Mouse (Mus musculus): Measurements from ENCODE around the gene Clic6. TPM values are rescaled to one million over a fixed set of nuclear protein-coding genes. Genes with fewer than 3 reads are reported as not detected.

The Clic6 gene
- total and polyA plus RNA-seq, 3 experiments = not detected

GRCm38 (mm10) chr16:92472898-92473297 lies 12.6 kb upstream of the Clic6 start:
- DNase-seq (ENCODE audit: low read depth, low spot score) = no peak
- peaks cover 0 to 2% of the 10 kb centered on the region in 2 experiments; a peak in 1 of 4 replicates for H3K4me1 ChIP-seq (ENCODE audit: control insufficient read depth in 1 of 2, insufficient read depth in 2 of 2, low read length in 2 of 2)
- H3K9ac ChIP-seq (ENCODE audit: control insufficient read depth, low read depth, low read length, poor library complexity, severe bottlenecking) = no peak overlapping the region
- no peaks in the 10 kb centered on the region; a peak in 2 of 4 replicates for H3K27me3 ChIP-seq (ENCODE audit: control insufficient read depth in 1 of 2, insufficient read depth in 2 of 2, low read length in 2 of 2)
- H3K4me3 ChIP-seq (ENCODE audit: control insufficient read depth in 1 of 2, insufficient read depth in 1 of 2, low read depth in 2 of 2, low read length in 2 of 2) = no peak overlapping the region
- no peaks in the 10 kb centered on the region for H3K9me3 ChIP-seq (replicated peaks; ENCODE audit: insufficient read depth, low read length)
- H3K36me3 ChIP-seq (ENCODE audit: control insufficient read depth in 1 of 2, insufficient read depth in 2 of 2, low read length in 2 of 2) = 0 out of 4 replicates have a peak, but pooled peaks cover 0 to 2% of the 10 kb centered on the region in 2 experiments
- H3K79me2 ChIP-seq (ENCODE audit: control insufficient read depth, insufficient read depth, low read length, poor library complexity) = no peaks in the 10 kb centered on the region
- H3K27ac ChIP-seq (ENCODE audit: control insufficient read depth, low read depth, low read length) = no peak overlapping the region
- no peak for TF ChIP-seq NELFE (IDR thresholded peaks at IDR 0.05; ENCODE audit: low read depth, low read length)
- no peak for TF ChIP-seq HCFC1 (IDR thresholded peaks at IDR 0.05; ENCODE audit: low read depth, low read length)
- no peak for TF ChIP-seq MYB (IDR thresholded peaks at IDR 0.05; ENCODE audit: low read depth, low read length)
- no peak for TF ChIP-seq CHD2 (IDR thresholded peaks at IDR 0.05; ENCODE audit: low read length)
- no peak for TF ChIP-seq MAFK (IDR thresholded peaks at IDR 0.05; ENCODE audit: borderline replicate concordance, low read depth, low read length)
- no peak for TF ChIP-seq GABPA (IDR thresholded peaks at IDR 0.05; ENCODE audit: low read depth, low read length)
- TF ChIP-seq TAL1 (IDR thresholded peaks at IDR 0.05; ENCODE audit: low read length) = no peak
- no peak for TF ChIP-seq BHLHE40 (IDR thresholded peaks at IDR 0.05; ENCODE audit: borderline replicate concordance, low read depth, low read length)
- no peak for TF ChIP-seq MYC (IDR thresholded peaks at IDR 0.05; ENCODE audit: low read depth, low read length)
- no peak for TF ChIP-seq E2F4 (IDR thresholded peaks at IDR 0.05; ENCODE audit: borderline replicate concordance, low read depth, low read length)

DNA sequence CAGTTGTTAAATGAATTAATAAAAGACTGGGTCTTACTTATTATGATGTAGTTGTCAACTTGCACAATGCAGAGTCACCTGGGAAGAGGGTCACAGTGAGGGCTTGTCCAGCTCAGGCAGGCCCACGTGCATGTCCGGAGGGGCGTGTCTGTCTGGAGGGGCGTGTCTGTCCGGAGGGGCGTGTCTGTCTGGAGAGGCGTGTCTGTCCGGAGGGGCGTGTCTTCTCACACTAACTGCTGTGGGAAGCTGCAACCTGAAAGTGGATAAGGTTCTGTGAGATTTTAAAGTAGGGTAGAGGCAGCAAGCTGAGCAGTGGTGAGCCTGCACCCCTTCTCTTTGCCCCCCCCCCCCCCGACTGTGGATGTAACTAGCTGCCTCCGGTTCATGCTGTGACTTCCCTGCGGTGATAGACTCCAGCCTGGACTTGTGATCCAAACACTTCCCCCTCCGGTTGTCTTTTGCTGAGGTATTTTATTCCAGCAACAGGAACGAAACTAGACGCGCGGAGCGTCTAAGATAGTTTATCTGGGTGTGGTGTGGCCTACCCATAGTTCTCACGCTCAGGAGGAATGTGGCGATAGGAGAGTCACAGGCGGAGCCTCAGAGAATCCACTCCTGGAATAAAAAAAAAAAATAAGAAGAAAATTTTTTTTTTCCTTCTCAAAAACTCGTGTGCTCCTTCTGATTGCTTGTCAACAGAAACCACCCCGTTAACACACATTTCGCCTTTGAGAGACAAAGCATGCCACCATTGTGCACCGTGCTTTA lies 10.3 kb upstream of the Clic6 start:
- Histone ChIP-seq H3K27ac (ENCODE audit: control insufficient read depth, low read depth, low read length) (peak overlapping the region; percentile 38), H3K36me3 (ENCODE audit: control insufficient read depth in 1 of 2, insufficient read depth in 2 of 2, low read length in 2 of 2) (peaks cover 0 to 3% of the 10 kb centered on the region in 2 experiments; a peak in 1 of 4 replicates), H3K4me1 (ENCODE audit: control insufficient read depth in 1 of 2, insufficient read depth in 2 of 2, low read length in 2 of 2) (peaks cover 0 to 2% of the 10 kb centered on the region in 2 experiments; a peak in 1 of 4 replicates), H3K4me3 (ENCODE audit: control insufficient read depth in 1 of 2, insufficient read depth in 1 of 2, low read depth in 2 of 2, low read length in 2 of 2) (peak overlapping the region; percentile 46 to 48), H3K79me2 (ENCODE audit: control insufficient read depth, insufficient read depth, low read length, poor library complexity) (no peaks in the 10 kb centered on the region), H3K9ac (ENCODE audit: control insufficient read depth, low read depth, low read length, poor library complexity, severe bottlenecking) (peak overlapping the region; percentile 56), H3K9me3 (replicated peaks; ENCODE audit: insufficient read depth, low read length) (no peaks in the 10 kb centered on the region), H3K27me3 (ENCODE audit: control insufficient read depth in 1 of 2, insufficient read depth in 2 of 2, low read length in 2 of 2) (no peaks in the 10 kb centered on the region; a peak in 1 of 4 replicates)
- peak; percentile 85 for DNase-seq (ENCODE audit: low read depth, low spot score)
- TF ChIP-seq HCFC1 (IDR thresholded peaks at IDR 0.05; ENCODE audit: low read depth, low read length) (peak; percentile 41; the same call in 1 of the 2 replicates), NELFE (IDR thresholded peaks at IDR 0.05; ENCODE audit: low read depth, low read length) (no peak), RCOR1 (IDR thresholded peaks at IDR 0.05; ENCODE audit: low read depth, low read length) (peak; percentile 36; the same call in 1 of the 2 replicates), SIN3A (IDR thresholded peaks at IDR 0.05; ENCODE audit: low read length) (peak; percentile 74), MEF2A (IDR thresholded peaks at IDR 0.05; ENCODE audit: extremely low read depth, insufficient replicate concordance, low read depth, low read length, poor library complexity, severe bottlenecking) (no peak), CHD2 (IDR thresholded peaks at IDR 0.05; ENCODE audit: low read length) (no peak), TCF12 (IDR thresholded peaks at IDR 0.05; ENCODE audit: low read depth, low read length) (peak; percentile 70), ZC3H11A (IDR thresholded peaks at IDR 0.05; ENCODE audit: low read depth, low read length) (no peak), ELF1 (IDR thresholded peaks at IDR 0.05; ENCODE audit: low read depth, low read length) (no peak), CTCF (IDR thresholded peaks at IDR 0.05 in 2 of 3, conservative IDR thresholded peaks at IDR 0.05 in 1 of 3; ENCODE audit: control insufficient read depth in 1 of 3, insufficient read depth in 1 of 3, low read depth in 2 of 3, low read length in 3 of 3, poor library complexity in 1 of 3, severe bottlenecking in 1 of 3) (no peak), MAX (IDR thresholded peaks at IDR 0.05; ENCODE audit: low read length) (peak; percentile 42), MYB (IDR thresholded peaks at IDR 0.05; ENCODE audit: low read depth, low read length) (no peak), GATA1 (IDR thresholded peaks at IDR 0.05; ENCODE audit: low read depth, low read length) (peak; percentile 83), POLR2AphosphoS2 (IDR thresholded peaks at IDR 0.05; ENCODE audit: low read length) (no peak), MAFK (IDR thresholded peaks at IDR 0.05; ENCODE audit: borderline replicate concordance, low read depth, low read length) (0 out of 2 replicates have a peak, but pooled peaks have one; percentile 13), NRF1 (IDR thresholded peaks at IDR 0.05; ENCODE audit: insufficient read depth, low read depth, low read length, poor library complexity, severe bottlenecking) (no peak), TBP (IDR thresholded peaks at IDR 0.05; ENCODE audit: low read depth, low read length) (peak; percentile 40; the same call in 1 of the 2 replicates), KAT2A (conservative IDR thresholded peaks at IDR 0.05; ENCODE audit: low read depth, low read length) (no peak), UBTF (IDR thresholded peaks at IDR 0.05; ENCODE audit: borderline replicate concordance, insufficient read depth, low read depth, low read length) (no peak), ZNF384 (IDR thresholded peaks at IDR 0.05; ENCODE audit: low read depth, low read length) (peak; percentile 93), POLR2A (IDR thresholded peaks at IDR 0.05; ENCODE audit: control insufficient read depth in 1 of 2, insufficient read depth in 1 of 2, low read depth in 1 of 2, low read length in 2 of 2, poor library complexity in 1 of 2) (no peak), USF1 (IDR thresholded peaks at IDR 0.05; ENCODE audit: low read depth, low read length) (no peak), E2F4 (IDR thresholded peaks at IDR 0.05; ENCODE audit: borderline replicate concordance, low read depth, low read length) (no peak), ETS1 (IDR thresholded peaks at IDR 0.05; ENCODE audit: low read depth, low read length) (peak; percentile 84), MYC (IDR thresholded peaks at IDR 0.05; ENCODE audit: low read depth, low read length) (0 out of 2 replicates have a peak, but pooled peaks have one; percentile 54)
